Comparison of ENCODE assay signal across 8 mouse cellular contexts in the genomic region with DNA sequence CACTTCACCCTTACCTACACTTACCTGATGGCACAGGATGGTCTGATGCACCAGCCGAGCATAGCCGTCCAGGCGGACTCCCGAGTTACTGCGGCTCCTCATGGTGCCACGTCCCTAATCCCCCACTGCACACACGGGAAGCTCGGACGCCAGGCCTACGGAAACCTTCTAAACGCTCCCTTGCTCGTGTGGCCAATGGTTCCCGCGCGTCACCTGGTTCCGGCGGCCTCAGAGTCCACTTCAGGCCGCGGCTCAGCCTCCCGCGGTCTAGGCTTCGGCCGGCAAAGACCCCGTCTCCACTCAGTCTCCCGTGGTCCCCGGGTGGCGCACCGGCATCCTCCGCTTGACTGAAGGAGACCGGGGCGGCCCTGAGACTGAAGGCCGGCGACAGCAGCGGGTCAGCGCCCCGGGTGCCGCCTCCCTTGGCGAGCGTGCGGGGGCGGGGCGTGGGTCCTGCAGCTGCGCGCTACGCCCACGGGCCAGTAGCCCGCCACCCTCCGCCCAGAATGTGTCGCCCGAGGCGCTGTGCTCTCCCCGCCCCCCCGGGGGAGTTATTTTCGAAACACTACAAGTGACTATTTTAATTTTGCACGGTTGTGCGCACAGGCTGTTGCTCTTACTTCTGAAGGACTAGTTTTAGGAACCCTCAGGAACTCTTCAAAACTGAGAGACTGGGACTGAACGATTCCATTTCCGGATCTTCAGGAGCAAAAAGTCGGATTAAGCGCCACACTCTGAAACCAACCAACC. TPM values are rescaled to one million over a fixed set of nuclear protein-coding genes. Genes with fewer than 3 reads are reported as not detected.
DNase-seq lines count a peak whose midpoint lies in the region; ATAC-seq lines count a peak whose summit lies in the region.

TSS of gene Phka1 (minus strand) at position 424 of the 750 bp plus-strand sequence.

- peak within 1 kb of the TSS; percentile 54 for H3K4me2 ChIP-seq in intestine, embryonic 16.5 days (ENCODE audit: low read depth, low read length)

- no peaks in the 10 kb centered on the region for H3K36me3 ChIP-seq in intestine, embryonic 16.5 days (ENCODE audit: control insufficient read depth, insufficient read depth, low read length)

- no peaks in the 10 kb centered on the region for H3K9me3 ChIP-seq in intestine, embryonic 16.5 days (ENCODE audit: control insufficient read depth, low read length)

- intact Hi-C loops in left cerebral cortex, postnatal 25 days (cut with DNase I), result no loop called here

- peak within 1 kb of the TSS; percentile 69 for H3K9ac ChIP-seq in intestine, embryonic 16.5 days (ENCODE audit: low read depth, low read length)

- no peak within 1 kb of the TSS; the same call in 1 of the 2 replicates for H3K27ac ChIP-seq in intestine, embryonic 16.5 days (ENCODE audit: low read length)

- ATAC-seq in intestine, embryonic 16.5 days, result peak; percentile 99

- no peaks in the 10 kb centered on the region for H3K4me1 ChIP-seq in intestine, embryonic 16.5 days (ENCODE audit: control insufficient read depth, insufficient read depth, low read length)

- peak within 1 kb of the TSS; percentile 64 for H3K4me3 ChIP-seq in intestine, embryonic 16.5 days (ENCODE audit: low read length)

- peak; percentile 92 for DNase-seq in adrenal gland, adult 2 months
- DNase-seq in embryo, embryonic 11 days, result peak; percentile 71
- peak; percentile 91 for DNase-seq in gastrocnemius, postnatal 25 days
- DNase-seq in left cerebral cortex, postnatal 25 days (ENCODE audit: low spot score in 2 of 2), result peak; percentile 57 to 65
- DNase-seq in mesoderm, embryonic 11.5 days (ENCODE audit: low read depth, low spot score), result peak; percentile 36
- peak; percentile 28 to 44 for DNase-seq in right cerebral cortex, postnatal 36 days (ENCODE audit: low spot score in 2 of 2)
- DNase-seq in T-cell, adult 2 months (ENCODE audit: low spot score), result no peak

- no peaks in the 10 kb centered on the region; the same call in 1 of the 2 replicates for H3K27me3 ChIP-seq in intestine, embryonic 16.5 days (replicated peaks; ENCODE audit: control insufficient read depth, insufficient read depth, low read length)

- 11% methylated on average over 57 of the region's 60 CpGs for WGBS in intestine, embryonic 16.5 days

RNA-seq across cellular contexts. Expression of gene Phka1, which starts in this region (rescaled TPM):
- total RNA-seq in adrenal gland, adult 2 months (2021), result 10 to 100 TPM; 15.2 to 15.5 TPM
- polyA plus RNA-seq in adrenal gland, adult 2 months (2012; rRNA removed), result 5.5 and 5.9 TPM in 2 replicates
- total RNA-seq in gastrocnemius, postnatal 25 days (2021), result 100 to 1,000 TPM; 363 to 425 TPM
- 4.4 TPM in 2 replicates for polyA plus RNA-seq in intestine, embryonic 16.5 days (2015; fragmentation: Nextera tagmentation; extraction: Ambion mirVana)
- total RNA-seq in left cerebral cortex, postnatal 25 days (2021), result 10 to 100 TPM; 16.0 to 20.6 TPM

Comparison
In these comparisons a context has a peak if more than half of its experiments do, and no peak if none do; other contexts are left out.
1. RNA of gene Phka1 (total RNA-seq): 363 to 425 TPM in gastrocnemius, postnatal 25 days; 16.0 to 20.6 TPM in left cerebral cortex, postnatal 25 days and 15.2 to 15.5 TPM in adrenal gland, adult 2 months; every median in the first group is over 10 times any median in the second.